Mouse (Mus musculus) spleen, postnatal 36 days (tissue): ENCODE data around the gene Lrch4.

Experiments
- DNase-seq, 2 experiments: peaks; one replicate each; pipeline ENCODE4 v3.0.0; 2022; ENCODE audit warnings: low spot score in 2 of 2, mixed read lengths in 1 of 2

The Lrch4 gene

GRCm38 (mm10) chr5:137652474-137652873 is 23.6 kb downstream of the Lrch4 start:
- DNase-seq, result peak in 1 of 2 experiments; percentile 59

GRCm38 (mm10) chr5:137653366-137653765 is 24.4 kb downstream of the Lrch4 start:
- no peak for DNase-seq

GRCm38 (mm10) chr5:137654746-137655145 is 25.8 kb downstream of the Lrch4 start:
- no peak for DNase-seq

- peak; percentile 44 to 64 for DNase-seq
Observed at GRCm38 (mm10) chr5:137656977-137657376, 28.1 kb downstream of the Lrch4 start.

- no peak for DNase-seq
Observed at GRCm38 (mm10) chr5:137660064-137660688, 31.3 kb downstream of the Lrch4 start.

GRCm38 (mm10) chr5:137663057-137663456 is 34.1 kb downstream of the Lrch4 start:
- DNase-seq, result no peak

GRCm38 (mm10) chr5:137668971-137669370 is 40.0 kb downstream of the Lrch4 start:
- DNase-seq, result no peak

- peak in 1 of 2 experiments; percentile 26 for DNase-seq
Observed at GRCm38 (mm10) chr5:137670240-137670639, 41.3 kb downstream of the Lrch4 start.

GRCm38 (mm10) chr5:137671443-137672240 is 42.7 kb downstream of the Lrch4 start:
- no peak for DNase-seq

GRCm38 (mm10) chr5:137672361-137672760 is 43.4 kb downstream of the Lrch4 start:
- DNase-seq, result no peak

GRCm38 (mm10) chr5:137673015-137673414 is 44.1 kb downstream of the Lrch4 start:
- DNase-seq, result peak; percentile 17 to 46

GRCm38 (mm10) chr5:137674786-137675185 is 45.9 kb downstream of the Lrch4 start:
- DNase-seq, result no peak

GRCm38 (mm10) chr5:137677859-137678258 is 48.9 kb downstream of the Lrch4 start:
- DNase-seq, result no peak

GRCm38 (mm10) chr5:137678736-137679135 is 49.8 kb downstream of the Lrch4 start:
- no peak for DNase-seq

GRCm38 (mm10) chr5:137679726-137680125 is 50.8 kb downstream of the Lrch4 start:
- DNase-seq, result no peak

- DNase-seq, result no peak
Observed at GRCm38 (mm10) chr5:137682526-137682925, 53.6 kb downstream of the Lrch4 start.

GRCm38 (mm10) chr5:137683388-137684293 is 54.7 kb downstream of the Lrch4 start:
- DNase-seq, result peak in 1 of 2 experiments; percentile 17

GRCm38 (mm10) chr5:137684294-137685123 is 55.6 kb downstream of the Lrch4 start, which contains the start of gene Agfg2:
Gene Agfg2 (minus strand): TSS chr5:137684726.
- DNase-seq, result peak; percentile 100

GRCm38 (mm10) chr5:137685653-137686052 is 56.7 kb downstream of the Lrch4 start:
- DNase-seq, result no peak

GRCm38 (mm10) chr5:137686127-137686790 is 57.3 kb downstream of the Lrch4 start:
- DNase-seq, result peak; percentile 83 to 89
